8 mouse cellular contexts compared by ENCODE assay signal in the genomic region with DNA sequence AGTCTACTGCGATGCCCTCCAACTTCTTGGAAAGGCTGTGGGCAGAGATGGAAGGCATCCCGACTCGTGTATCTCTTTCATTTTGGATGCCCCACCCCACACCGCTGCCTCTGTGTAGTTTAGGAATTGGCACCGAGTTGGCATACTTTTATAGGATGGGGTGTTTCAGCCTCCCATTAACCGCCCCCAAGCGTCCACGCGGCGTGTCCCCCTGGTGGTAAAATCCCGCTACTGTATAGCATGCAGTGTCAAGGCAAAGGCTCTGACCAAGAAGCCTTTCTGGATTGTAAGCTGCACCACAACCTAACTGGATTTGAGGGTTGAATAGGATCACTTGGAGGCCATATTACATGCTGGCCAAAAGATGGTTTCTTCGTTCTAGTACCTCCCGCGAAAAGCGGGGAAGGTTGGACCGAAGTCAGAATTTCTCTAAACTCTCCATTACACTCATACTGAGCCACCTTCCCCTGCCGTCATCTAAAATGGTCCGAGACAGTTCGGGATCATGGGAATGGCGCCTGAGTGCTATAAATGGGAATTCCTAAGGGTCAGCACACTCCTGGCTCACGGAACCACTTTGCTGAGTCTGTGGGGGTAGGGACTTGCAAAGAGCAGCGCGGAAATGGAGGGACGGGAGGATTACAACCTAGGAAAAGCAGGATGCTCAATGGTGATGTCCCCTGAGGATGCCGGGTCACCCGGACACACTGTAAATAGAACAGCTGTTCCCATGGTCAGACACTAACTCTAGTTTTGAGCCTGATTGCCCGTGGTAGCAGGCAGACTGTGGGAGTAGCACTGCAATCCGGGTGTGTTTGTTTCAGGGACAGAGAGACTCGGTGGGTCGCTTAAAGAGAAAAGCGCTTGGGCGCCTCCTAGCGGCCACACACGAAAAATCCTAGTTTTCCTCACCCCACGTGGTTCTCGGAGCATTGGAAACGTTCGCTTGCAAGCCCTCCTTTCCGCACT. TPM values are rescaled to one million over a fixed set of nuclear protein-coding genes. Genes with fewer than 3 reads are reported as not detected.
A peak's percentile ranks its signal among the peaks of the same experiment; 100 is the strongest.
DNase-seq lines count a peak whose midpoint lies in the region; ATAC-seq and TF ChIP-seq lines count a peak whose summit lies in the region.

No protein-coding gene starts in this region.

- peak; percentile 81 for ATAC-seq in common myeloid progenitor, adult 5-6 weeks (replicated peaks; ENCODE audit: low read depth, poor library complexity, severe bottlenecking)
- peak; percentile 67 for ATAC-seq in intestine, postnatal 0 days
- peak; percentile 48; the same call in 1 of the 2 replicates for ATAC-seq in stomach, embryonic 15.5 days (ENCODE audit: insufficient read depth, low FRiP score, low read depth)

- peak; percentile 78 for TF ChIP-seq CTCF in intestine, postnatal 0 days (IDR thresholded peaks at IDR 0.05; ENCODE audit: low read depth)
- peak; percentile 73 for TF ChIP-seq CTCF in liver, adult 2 months (IDR thresholded peaks at IDR 0.05; ENCODE audit: low read depth, low read length)

- H3K27me3 ChIP-seq in intestine, postnatal 0 days (replicated peaks; ENCODE audit: control insufficient read depth, insufficient read depth, low read length), result peaks cover 55% of the 10 kb centered on the region
- H3K27me3 ChIP-seq in liver, adult 2 months (ENCODE audit: control insufficient read depth, insufficient read depth, low read length), result 0 out of 2 replicates have a peak, but pooled peaks cover 3% of the 10 kb centered on the region
- H3K27me3 ChIP-seq in stomach, embryonic 15.5 days (replicated peaks), result peaks cover 56% of the 10 kb centered on the region

- H3K4me3 ChIP-seq in intestine, postnatal 0 days (ENCODE audit: low read depth, low read length), result peak overlapping the region; percentile 28
- H3K4me3 ChIP-seq in liver, adult 2 months (ENCODE audit: insufficient read depth, low read depth, low read length), result no peak overlapping the region
- H3K4me3 ChIP-seq in stomach, embryonic 15.5 days (replicated peaks), result peak overlapping the region; percentile 26

- no peak overlapping the region for H3K27ac ChIP-seq in intestine, postnatal 0 days (ENCODE audit: low read depth, low read length)
- H3K27ac ChIP-seq in liver, adult 2 months (replicated peaks; ENCODE audit: insufficient read depth, low read depth, low read length), result no peak overlapping the region
- no peak overlapping the region for H3K27ac ChIP-seq in stomach, embryonic 15.5 days

- peak overlapping the region; percentile 57 for H3K4me2 ChIP-seq in intestine, postnatal 0 days (replicated peaks; ENCODE audit: low read depth)
- peak overlapping the region; percentile 48 for H3K4me2 ChIP-seq in stomach, embryonic 15.5 days

- no peaks in the 10 kb centered on the region for H3K36me3 ChIP-seq in intestine, postnatal 0 days (ENCODE audit: control insufficient read depth, insufficient read depth)
- H3K36me3 ChIP-seq in liver, adult 2 months (ENCODE audit: control insufficient read depth, insufficient read depth, low read length), result no peaks in the 10 kb centered on the region
- no peaks in the 10 kb centered on the region for H3K36me3 ChIP-seq in stomach, embryonic 15.5 days

- H3K4me1 ChIP-seq in intestine, postnatal 0 days (replicated peaks; ENCODE audit: control insufficient read depth, insufficient read depth, low read length), result no peaks in the 10 kb centered on the region
- 0 out of 2 replicates have a peak, but pooled peaks cover 6% of the 10 kb centered on the region for H3K4me1 ChIP-seq in liver, adult 2 months (ENCODE audit: control insufficient read depth, insufficient read depth, low read length)
- 0 out of 2 replicates have a peak, but pooled peaks cover 11% of the 10 kb centered on the region for H3K4me1 ChIP-seq in stomach, embryonic 15.5 days

- 2% methylated on average over 39 of the region's 39 CpGs for WGBS in intestine, postnatal 0 days
- WGBS in liver, adult 2 months, result 3% methylated on average over 39 of the region's 39 CpGs
- 3% methylated on average over 39 of the region's 39 CpGs for WGBS in stomach, embryonic 15.5 days

- DNase-seq in 3134 (ENCODE audit: extremely low read depth, insufficient read length, low spot score) (peak; percentile 63), R1 (ENCODE audit: low read depth, low spot score) (peak; percentile 89)
- peak; percentile 35 for DNase-seq in gastrocnemius, postnatal 25 days
- DNase-seq in liver, adult 2 months (ENCODE audit: extremely low read depth, low read depth, low spot score), result peak; percentile 18
- DNase-seq in monocyte, adult 2 months (ENCODE audit: low read depth in 1 of 2, low spot score in 2 of 2), result peak; percentile 18 to 28

- no peak overlapping the region for H3K9ac ChIP-seq in intestine, postnatal 0 days (ENCODE audit: low read depth, low read length)
- no peak overlapping the region for H3K9ac ChIP-seq in liver, adult 2 months (ENCODE audit: low read depth, low read length)
- no peak overlapping the region for H3K9ac ChIP-seq in stomach, embryonic 15.5 days

- no peaks in the 10 kb centered on the region for H3K9me3 ChIP-seq in intestine, postnatal 0 days (ENCODE audit: control insufficient read depth)
- H3K9me3 ChIP-seq in stomach, embryonic 15.5 days, result no peaks in the 10 kb centered on the region

- H3K79me2 ChIP-seq in liver, adult 2 months (ENCODE audit: control insufficient read depth, insufficient read depth, low read length), result no peaks in the 10 kb centered on the region

- no peak for TF ChIP-seq POLR2A in liver, adult 2 months (IDR thresholded peaks at IDR 0.05; ENCODE audit: extremely low read depth, insufficient read depth, low read length)

RNA-seq across cellular contexts. Expression of a gene that starts 15.7 kb away (rescaled TPM):
- total RNA-seq in common myeloid progenitor, adult 5-6 weeks (2017), result not detected in 2 replicates
- total RNA-seq in gastrocnemius, postnatal 25 days (2021), result not detected
- polyA plus RNA-seq in intestine, postnatal 0 days (2015; fragmentation: Nextera tagmentation; extraction: Ambion mirVana), result 1.3 and 1.4 TPM in 2 replicates
- total RNA-seq in liver, adult 2 months (2014; rRNA removed), result not detected in 2 replicates
- not detected in 2 replicates for polyA plus RNA-seq in liver, adult 2 months (2012; rRNA removed)
- polyA plus RNA-seq in stomach, embryonic 15.5 days (2015; fragmentation: Nextera tagmentation; extraction: Ambion mirVana), result 3.5 and 6.0 TPM in 2 replicates

Comparison
In these comparisons a context has a peak if more than half of its experiments do, and no peak if none do; other contexts are left out.
1. DNase-seq: peak in every context shown above with its lines; median percentile 89 in R1; 63 in 3134; 35 in gastrocnemius, postnatal 25 days; 23 in monocyte, adult 2 months; 18 in liver, adult 2 months.